Mouse (Mus musculus) heart, embryonic 13.5 days (tissue): ENCODE measurements around the gene Smndc1. TPM values are rescaled to one million over a fixed set of nuclear protein-coding genes. Genes with fewer than 3 reads are reported as not detected.

Experiments
- ATAC-seq: fragments of 200-750 bp; cut with Nextera tagmentation; 2 replicates; pipeline ENCODE4 v1.8.0; 2017; ENCODE audit warnings: moderate TSS enrichment; ENCODE audit not compliant: insufficient number of reproducible peaks, low FRiP score, low TSS enrichment; ENCODE audit errors: extremely low read depth
- H3K27ac ChIP-seq: fragments of 300-500 bp; sonication (generic); replicated peaks from 2 replicates; pipeline ENCODE4 v1.5.1; 2015; ENCODE audit warnings: moderate library complexity, mild to moderate bottlenecking, inconsistent platforms
- H3K27me3 ChIP-seq: fragments of 300-500 bp; sonication (generic); replicated peaks from 2 replicates; pipeline ENCODE4 v1.6.1; 2015; ENCODE audit warnings: mild to moderate bottlenecking, inconsistent platforms
- H3K36me3 ChIP-seq: fragments of 300-500 bp; sonication (generic); 2 replicates; pipeline ENCODE4 v1.6.1; 2015; ENCODE audit warnings: mild to moderate bottlenecking, inconsistent platforms
- H3K4me1 ChIP-seq: fragments of 300-500 bp; sonication (generic); 2 replicates; pipeline ENCODE4 v1.6.1; 2015; ENCODE audit warnings: inconsistent platforms
- H3K4me2 ChIP-seq: fragments of 300-500 bp; sonication (generic); 2 replicates; pipeline ENCODE4 v1.6.1; 2015; ENCODE audit warnings: inconsistent platforms, mild to moderate bottlenecking, moderate library complexity
- H3K4me3 ChIP-seq: fragments of 300-500 bp; sonication (generic); 2 replicates; pipeline ENCODE4 v1.5.1; 2015; ENCODE audit warnings: moderate library complexity, mild to moderate bottlenecking, inconsistent platforms
- H3K9ac ChIP-seq: fragments of 300-500 bp; sonication (generic); 2 replicates; pipeline ENCODE4 v1.6.1; 2015; ENCODE audit warnings: inconsistent platforms, mild to moderate bottlenecking, moderate library complexity
- H3K9me3 ChIP-seq: fragments of 300-500 bp; sonication (generic); 2 replicates; pipeline ENCODE4 v1.6.1; 2016; ENCODE audit warnings: inconsistent platforms
- WGBS: fragments of 180-500 bp; shearing (Covaris S2); methylation state at CpG from one replicate; pipeline ENCODE4 v1.1.7; 2015; ENCODE audit warnings: mixed read lengths; 5-methylcytosine and 5-hydroxymethylcytosine counted together
- polyA plus RNA-seq: library from polyadenylated mRNA; unstranded; fragments of >200 nt; fragmentation: Nextera tagmentation; extraction: Ambion mirVana; gene quantifications from 2 replicates; pipeline ENCODE4 v1.2.1, GENCODE M21; 2015

Gene Smndc1
- polyA plus RNA-seq, 1 experiment from 2014 or later = 27.8 TPM

- no peak for ATAC-seq
- Histone ChIP-seq H3K4me3 (no peak overlapping the region), H3K27ac (no peak overlapping the region)
These were observed 33.6 kb upstream of the Smndc1 start for GRCm38 (mm10) chr19:53423816-53424465.

GRCm38 (mm10) chr19:53423341-53423753 is 33.0 kb upstream of the Smndc1 start:
- ATAC-seq = no peak
- H3K9ac ChIP-seq = 0 out of 2 replicates have a peak overlapping the region, but pooled peaks have one; percentile 19
- H3K27me3 ChIP-seq = no peaks in the 10 kb centered on the region
- H3K9me3 ChIP-seq = no peaks in the 10 kb centered on the region
- peaks cover 51% of the 10 kb centered on the region for H3K4me1 ChIP-seq
- no peak overlapping the region for H3K27ac ChIP-seq
- H3K36me3 ChIP-seq = no peaks in the 10 kb centered on the region
- 19% methylated on average over 18 of the region's 19 CpGs for WGBS
- H3K4me2 ChIP-seq = peak overlapping the region; percentile 51
- peak overlapping the region; percentile 14; the same call in 1 of the 2 replicates for H3K4me3 ChIP-seq

More at GRCm38 (mm10) chr19:53423816-53424465, 33.6 kb upstream of the Smndc1 start:
- H3K9me3 ChIP-seq = no peaks in the 10 kb centered on the region
- peaks cover 54% of the 10 kb centered on the region for H3K4me1 ChIP-seq
- H3K36me3 ChIP-seq = no peaks in the 10 kb centered on the region
- no peaks in the 10 kb centered on the region for H3K27me3 ChIP-seq
- 0 out of 2 replicates have a peak overlapping the region, but pooled peaks have one; percentile 19 for H3K9ac ChIP-seq
- WGBS = 51% methylated on average over 17 of the region's 17 CpGs
- peak overlapping the region; percentile 51 for H3K4me2 ChIP-seq

DNA sequence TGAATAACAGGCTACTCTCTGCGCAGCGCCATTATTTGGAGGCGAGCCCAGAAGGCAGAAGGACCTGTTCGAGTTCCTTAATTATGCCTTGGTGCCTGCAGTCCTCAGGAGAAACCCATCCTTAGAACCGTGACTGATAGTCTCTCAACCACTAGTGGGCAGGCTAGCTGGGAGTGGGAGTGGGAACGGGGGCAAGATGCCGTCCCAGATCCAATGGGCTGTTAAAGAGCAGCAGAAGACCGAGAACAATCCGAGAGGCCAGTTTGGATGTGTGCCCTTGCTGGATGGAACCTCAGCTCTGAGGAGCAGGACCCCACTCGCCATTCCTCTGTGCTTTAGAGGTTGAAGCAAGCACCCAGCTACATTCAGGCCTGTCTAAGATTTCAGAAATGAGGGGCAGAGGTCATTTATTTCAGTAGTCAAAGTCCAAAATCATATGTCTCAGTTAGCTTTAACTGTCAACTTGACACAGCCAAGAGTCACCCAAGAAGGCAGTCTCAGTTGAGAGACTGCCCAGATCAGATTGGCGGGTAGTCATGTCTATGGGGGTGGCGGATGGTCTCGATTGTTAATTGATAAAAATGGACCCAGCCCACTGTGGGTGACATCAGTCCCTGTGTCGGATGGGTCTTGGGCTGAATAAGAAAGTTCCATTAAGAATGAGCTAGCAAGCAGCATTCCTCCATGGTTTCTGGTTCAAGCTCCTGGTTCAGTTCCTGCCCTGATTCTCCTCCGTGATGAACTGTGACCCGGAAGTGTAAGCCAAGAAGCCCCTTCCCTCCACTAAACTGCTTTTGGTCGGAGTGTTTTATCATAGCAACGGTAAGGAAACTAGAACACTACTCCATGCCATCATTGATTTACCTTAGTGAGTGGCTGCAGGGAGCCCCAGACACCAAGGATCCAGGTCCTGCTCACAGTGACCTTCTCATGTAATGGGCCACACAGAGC is 32.3 kb upstream of the Smndc1 start:
- ATAC-seq = no peak
- 0 out of 2 replicates have a peak overlapping the region, but pooled peaks have one; percentile 51 for H3K4me2 ChIP-seq

GRCm38 (mm10) chr19:53421583-53422188 is 31.3 kb upstream of the Smndc1 start:
- H3K9ac ChIP-seq = peak overlapping the region; percentile 79
- under 1% methylated on average over 6 of the region's 6 CpGs for WGBS
- no peaks in the 10 kb centered on the region for H3K9me3 ChIP-seq
- H3K4me1 ChIP-seq = peaks cover 34% of the 10 kb centered on the region
- H3K36me3 ChIP-seq = no peaks in the 10 kb centered on the region
- peak overlapping the region; percentile 57 for H3K4me3 ChIP-seq
- H3K27me3 ChIP-seq = no peaks in the 10 kb centered on the region
- no peak for ATAC-seq
- H3K27ac ChIP-seq = peak overlapping the region; percentile 89
- H3K4me2 ChIP-seq = peak overlapping the region; percentile 87

More for the DNA sequence above, 32.3 kb upstream of the Smndc1 start:
- no peaks in the 10 kb centered on the region for H3K9me3 ChIP-seq
- H3K36me3 ChIP-seq = no peaks in the 10 kb centered on the region
- 66% methylated on average over 18 of the region's 18 CpGs for WGBS
- H3K4me1 ChIP-seq = peaks cover 44% of the 10 kb centered on the region
- no peak overlapping the region for H3K27ac ChIP-seq
- H3K9ac ChIP-seq = no peak overlapping the region
- no peaks in the 10 kb centered on the region for H3K27me3 ChIP-seq
- H3K4me3 ChIP-seq = no peak overlapping the region

DNA sequence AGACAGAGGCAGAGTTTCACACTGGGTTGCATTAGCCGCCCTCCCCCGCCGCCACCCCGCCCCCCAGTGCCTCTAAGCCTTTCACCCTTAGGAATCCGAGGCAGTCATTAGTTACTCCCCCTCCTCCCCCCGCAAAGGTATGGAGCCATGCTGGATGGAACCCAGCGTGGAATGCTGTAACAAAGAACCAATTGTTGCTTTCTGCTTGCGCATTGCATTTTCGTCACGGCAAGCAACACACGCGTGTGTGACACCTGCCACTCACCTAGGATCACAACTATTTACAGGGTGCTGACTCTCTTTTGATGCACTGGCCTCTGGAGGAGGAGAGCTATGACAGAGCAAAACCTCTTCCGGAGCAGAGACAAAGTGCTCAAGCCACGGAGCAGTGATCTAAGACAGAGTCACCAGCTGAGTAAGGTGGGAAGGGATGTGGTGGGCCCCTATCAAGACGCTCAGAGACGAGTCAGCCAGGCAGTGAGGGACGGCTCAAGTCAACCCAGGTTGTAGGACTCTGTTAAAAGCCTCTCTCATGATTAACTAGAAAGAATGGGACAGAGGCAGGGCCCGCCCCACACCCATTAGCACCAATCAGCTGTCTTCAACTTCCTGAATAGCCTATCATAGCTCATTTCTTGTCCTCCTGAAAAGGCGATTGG is 30.7 kb upstream of the Smndc1 start:
- Histone ChIP-seq H3K4me2 (peak overlapping the region; percentile 87), H3K9ac (peak overlapping the region; percentile 79)
- WGBS = 2% methylated on average over 19 of the region's 19 CpGs

GRCm38 (mm10) chr19:53419834-53420233 is 29.5 kb upstream of the Smndc1 start:
- Histone ChIP-seq H3K27me3 (no peaks in the 10 kb centered on the region), H3K36me3 (no peaks in the 10 kb centered on the region), H3K27ac (no peak overlapping the region), H3K9ac (no peak overlapping the region), H3K4me3 (no peak overlapping the region), H3K4me1 (peaks cover 35% of the 10 kb centered on the region), H3K9me3 (no peaks in the 10 kb centered on the region), H3K4me2 (no peak overlapping the region)
- WGBS = 37% methylated on average over 5 of the region's 5 CpGs
- ATAC-seq = no peak

More for the DNA sequence above, 30.7 kb upstream of the Smndc1 start:
- H3K36me3 ChIP-seq = no peaks in the 10 kb centered on the region
- no peaks in the 10 kb centered on the region for H3K9me3 ChIP-seq
- H3K4me3 ChIP-seq = peak overlapping the region; percentile 57
- H3K4me1 ChIP-seq = peaks cover 34% of the 10 kb centered on the region
- H3K27ac ChIP-seq = peak overlapping the region; percentile 89
- no peaks in the 10 kb centered on the region for H3K27me3 ChIP-seq
- ATAC-seq = peak; percentile 79; the same call in 1 of the 2 replicates

GRCm38 (mm10) chr19:53415198-53415597 is 24.8 kb upstream of the Smndc1 start:
- Histone ChIP-seq H3K27me3 (no peaks in the 10 kb centered on the region), H3K4me2 (0 out of 2 replicates have a peak overlapping the region, but pooled peaks have one; percentile 8)
- WGBS = 75% methylated on average over 17 of the region's 17 CpGs

DNA sequence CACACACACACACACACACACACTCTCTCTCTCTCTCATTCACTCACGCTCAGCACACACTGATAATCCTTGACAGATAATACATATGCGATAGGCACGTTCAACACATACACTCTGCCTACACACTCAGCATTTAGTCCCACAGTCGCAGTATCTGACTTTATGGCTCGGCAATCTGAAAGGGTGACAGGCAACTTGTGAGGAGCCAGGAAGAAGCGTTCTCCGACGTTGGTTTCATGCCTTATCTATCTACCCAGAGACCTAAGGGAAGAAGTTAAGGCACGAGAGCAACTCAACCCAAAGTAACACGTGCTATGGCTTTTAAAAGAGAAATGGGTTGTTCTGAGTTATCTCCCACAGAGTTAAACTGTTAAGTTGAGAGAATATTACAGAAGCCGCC is 24.3 kb upstream of the Smndc1 start:
- no peaks in the 10 kb centered on the region for H3K27me3 ChIP-seq
- no peaks in the 10 kb centered on the region for H3K36me3 ChIP-seq
- H3K9me3 ChIP-seq = no peaks in the 10 kb centered on the region
- H3K4me3 ChIP-seq = no peak overlapping the region
- no peak overlapping the region for H3K4me2 ChIP-seq
- no peak for ATAC-seq
- H3K9ac ChIP-seq = no peak overlapping the region
- peaks cover 45% of the 10 kb centered on the region for H3K4me1 ChIP-seq
- WGBS = 39% methylated on average over 11 of the region's 11 CpGs
- no peak overlapping the region for H3K27ac ChIP-seq

More at GRCm38 (mm10) chr19:53415198-53415597, 24.8 kb upstream of the Smndc1 start:
- no peak for ATAC-seq
- Histone ChIP-seq H3K36me3 (no peaks in the 10 kb centered on the region), H3K4me3 (no peak overlapping the region), H3K4me1 (peaks cover 40% of the 10 kb centered on the region), H3K9ac (no peak overlapping the region), H3K27ac (no peak overlapping the region), H3K9me3 (no peaks in the 10 kb centered on the region)

DNA sequence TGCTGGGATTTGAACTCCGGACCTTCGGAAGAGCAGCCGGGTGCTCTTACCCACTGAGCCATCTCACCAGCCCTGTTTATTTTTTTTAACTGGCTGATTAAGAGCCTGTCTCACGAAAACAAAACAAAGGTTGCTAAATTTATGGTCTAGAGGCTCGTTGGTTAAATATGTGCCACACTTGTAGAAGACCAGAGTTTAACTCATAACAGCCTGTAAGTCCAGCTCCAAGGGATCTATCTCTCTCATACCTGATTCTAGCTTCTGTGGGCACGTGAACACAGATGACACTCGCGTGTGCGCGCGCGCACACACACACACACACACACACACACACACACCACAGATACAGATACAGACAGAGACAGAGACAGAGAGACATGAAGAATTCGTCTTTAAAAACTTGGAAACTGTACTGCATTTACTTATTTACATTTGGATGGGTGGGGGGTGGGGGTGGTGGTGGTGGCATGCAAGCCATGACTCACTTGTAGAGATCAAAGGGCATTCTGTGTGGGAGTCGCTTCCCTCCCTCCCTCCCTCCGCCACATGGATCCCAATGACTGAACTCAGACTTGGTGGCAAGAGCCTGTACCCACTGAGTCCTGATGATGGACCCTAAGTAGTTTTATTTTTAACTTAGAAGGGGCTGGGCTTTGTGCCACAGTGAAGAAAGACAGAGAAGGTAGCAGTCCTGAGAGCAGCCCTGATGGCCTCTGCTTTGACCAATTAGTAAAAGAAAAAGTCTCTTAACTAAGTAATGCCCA is 23.4 kb upstream of the Smndc1 start:
- Histone ChIP-seq H3K27ac (peak overlapping the region; percentile 56), H3K36me3 (no peaks in the 10 kb centered on the region), H3K4me2 (no peak overlapping the region), H3K9ac (no peak overlapping the region), H3K4me3 (no peak overlapping the region), H3K9me3 (no peaks in the 10 kb centered on the region), H3K27me3 (no peaks in the 10 kb centered on the region), H3K4me1 (peaks cover 45% of the 10 kb centered on the region)
- 73% methylated on average over 15 of the region's 15 CpGs for WGBS
- ATAC-seq = no peak

DNA sequence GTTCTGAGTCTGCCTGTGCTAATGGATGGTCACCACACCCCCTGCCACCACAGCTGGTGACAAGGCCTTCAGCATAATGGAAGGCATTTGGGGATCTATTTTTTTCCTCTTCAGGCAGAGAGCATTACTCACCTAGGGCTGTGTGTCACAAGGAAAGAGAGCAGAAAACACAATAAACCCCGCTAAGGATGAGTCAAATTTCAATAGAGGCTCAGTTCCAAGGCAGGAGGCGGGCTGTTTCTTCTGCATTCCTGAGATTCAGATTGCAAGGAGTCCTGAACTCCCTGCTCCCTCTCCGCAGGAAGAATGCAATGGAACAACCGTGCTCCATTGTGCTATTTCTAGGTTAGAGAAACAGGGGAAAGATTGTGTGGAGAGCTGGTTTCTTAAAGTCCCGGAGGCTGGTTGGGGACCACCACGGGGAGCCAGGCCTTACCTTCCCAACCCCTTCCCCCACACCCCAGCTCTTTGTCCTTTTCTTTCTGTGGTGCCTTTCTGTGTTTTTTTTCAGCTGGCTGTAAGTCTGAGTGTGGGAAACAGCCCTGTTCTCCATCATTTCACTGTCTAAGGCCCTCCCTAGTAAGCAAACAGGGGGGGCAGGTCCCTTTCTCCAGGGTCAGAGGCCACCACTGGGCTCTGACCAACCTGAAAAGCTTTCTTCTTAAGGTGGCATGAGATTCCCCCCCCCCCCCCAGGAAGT is 21.9 kb upstream of the Smndc1 start:
- peak overlapping the region; percentile 55; the same call in 1 of the 2 replicates for H3K9ac ChIP-seq
- WGBS = 10% methylated on average over 6 of the region's 6 CpGs
- H3K4me1 ChIP-seq = peaks cover 45% of the 10 kb centered on the region

More for the DNA sequence above, 21.9 kb upstream of the Smndc1 start:
- ATAC-seq = no peak
- no peak overlapping the region for H3K4me2 ChIP-seq
- no peaks in the 10 kb centered on the region for H3K36me3 ChIP-seq
- no peaks in the 10 kb centered on the region for H3K9me3 ChIP-seq
- H3K4me3 ChIP-seq = no peak overlapping the region
- peak overlapping the region; percentile 82 for H3K27ac ChIP-seq
- no peaks in the 10 kb centered on the region for H3K27me3 ChIP-seq
